Mouse (Mus musculus) cortical plate, adult 2 months (tissue): ENCODE data around the gene Rai1.

Source experiments
- CTCF ChIP-seq: fragments of 200-500 bp; IDR thresholded peaks from 2 replicates; pipeline ENCODE4 v1.5.1; 2011; ENCODE audit warnings: mild to moderate bottlenecking, control low read depth, low read length; ENCODE audit not compliant: insufficient read depth; ENCODE audit errors: extremely low read depth
- POLR2A ChIP-seq: fragments of 200-500 bp; IDR thresholded peaks from 2 replicates; pipeline ENCODE4 v1.6.1; 2011; ENCODE audit warnings: mild to moderate bottlenecking, low read length, control low read depth; ENCODE audit not compliant: insufficient read depth; ENCODE audit errors: extremely low read depth

GRCm38 (mm10) chr11:60141285-60141608, 36.4 kb downstream of the Rai1 start:
- no peak for TF ChIP-seq CTCF
- no peak for TF ChIP-seq POLR2A
